Mouse (Mus musculus) liver, adult 2 months (tissue): ENCODE data around the gene Pde5a. TPM values are rescaled to one million over a fixed set of nuclear protein-coding genes. Genes with fewer than 3 reads are reported as not detected.

Experiments used
- DNase-seq: peaks from one replicate; pipeline ENCODE4 v3.0.0-alpha.2; 2011; ENCODE audit warnings: low read depth, low spot score; ENCODE audit errors: extremely low read depth
- H3K27ac ChIP-seq: fragments of 200-500 bp; replicated peaks from 2 replicates; pipeline ENCODE4 v1.5.1; 2012; ENCODE audit warnings: low read depth, mild to moderate bottlenecking, control low read depth, inconsistent platforms, low read length; ENCODE audit not compliant: insufficient read depth
- H3K27me3 ChIP-seq: fragments of 200-500 bp; 2 replicates; pipeline ENCODE4 v1.6.1; 2012; ENCODE audit warnings: mild to moderate bottlenecking, moderate library complexity, low read length, inconsistent platforms; ENCODE audit not compliant: control insufficient read depth, insufficient read depth
- H3K36me3 ChIP-seq: fragments of 200-500 bp; 2 replicates; pipeline ENCODE4 v1.6.1; 2012; ENCODE audit warnings: low read length, inconsistent platforms; ENCODE audit not compliant: control insufficient read depth, insufficient read depth
- H3K4me1 ChIP-seq: fragments of 200-500 bp; 2 replicates; pipeline ENCODE4 v1.6.1; 2011; ENCODE audit warnings: low read length; ENCODE audit not compliant: control insufficient read depth, insufficient read depth
- H3K4me3 ChIP-seq: fragments of 200-500 bp; 2 replicates; pipeline ENCODE4 v1.5.1; 2011; ENCODE audit warnings: low read depth, mild to moderate bottlenecking, control low read depth, low read length, moderate library complexity; ENCODE audit not compliant: insufficient read depth
- H3K79me2 ChIP-seq: fragments of 200-500 bp; 2 replicates; pipeline ENCODE4 v1.6.1; 2012; ENCODE audit warnings: inconsistent platforms, mild to moderate bottlenecking, low read length, moderate library complexity; ENCODE audit not compliant: control insufficient read depth, insufficient read depth
- H3K9ac ChIP-seq: fragments of 200-500 bp; 2 replicates; pipeline ENCODE4 v1.6.1; 2012; ENCODE audit warnings: low read depth, mild to moderate bottlenecking, control low read depth, inconsistent platforms, low read length
- CTCF ChIP-seq: fragments of 200-500 bp; IDR thresholded peaks from 2 replicates; pipeline ENCODE4 v1.5.1; 2011; ENCODE audit warnings: low read depth, low read length, control low read depth
- POLR2A ChIP-seq: fragments of 200-500 bp; IDR thresholded peaks from 2 replicates; pipeline ENCODE4 v1.6.1; 2011; ENCODE audit warnings: low read length, control low read depth; ENCODE audit not compliant: insufficient read depth; ENCODE audit errors: extremely low read depth
- WGBS: fragments of 180-500 bp; shearing (Covaris S2); methylation state at CpG from one replicate; pipeline ENCODE4 v1.1.7; 2018; 5-methylcytosine and 5-hydroxymethylcytosine counted together
- polyA plus RNA-seq: library from polyadenylated mRNA; depleted of rRNA; stranded (reverse); fragments of >200 nt; gene quantifications from 2 replicates; pipeline ENCODE4 v1.2.3, GENCODE M21; 2012; rRNA removed
- total RNA-seq: library from RNA; depleted of rRNA; stranded (reverse); fragments of >200 nt; gene quantifications from 2 replicates; pipeline ENCODE4 v1.2.3, GENCODE M21; 2014; rRNA removed

Gene Pde5a
- total RNA-seq (0.83 and 1.3 TPM in 2 replicates), polyA plus RNA-seq (0.14 and 0.15 TPM in 2 replicates)

GRCm38 (mm10) chr3:122728852-122729600, at the start of gene Pde5a:
TSS of gene Pde5a (plus strand) at chr3:122728947.
- DNase-seq, result peak; percentile 45
- peak within 1 kb of the TSS; percentile 69 for H3K4me3 ChIP-seq
- H3K36me3 ChIP-seq, result no peaks in the 10 kb centered on the region
- H3K9ac ChIP-seq, result peak within 1 kb of the TSS; percentile 45
- no peaks in the 10 kb centered on the region for H3K79me2 ChIP-seq
- no peaks in the 10 kb centered on the region for H3K27me3 ChIP-seq
- no peaks in the 10 kb centered on the region for H3K4me1 ChIP-seq
- peak within 1 kb of the TSS; percentile 30; the same call in 1 of the 2 replicates for H3K27ac ChIP-seq
- under 1% methylated on average over 49 of the region's 49 CpGs for WGBS
- TF ChIP-seq CTCF, result peak; percentile 87
- no peak for TF ChIP-seq POLR2A

GRCm38 (mm10) chr3:122680851-122681250, 47.9 kb upstream of the Pde5a start:
- H3K9ac ChIP-seq, result no peak overlapping the region
- H3K79me2 ChIP-seq, result no peaks in the 10 kb centered on the region
- no peak overlapping the region for H3K27ac ChIP-seq
- TF ChIP-seq CTCF (no peak), POLR2A (no peak)
- H3K4me3 ChIP-seq, result no peak overlapping the region
- no peaks in the 10 kb centered on the region for H3K36me3 ChIP-seq
- no peaks in the 10 kb centered on the region for H3K27me3 ChIP-seq
- WGBS, result 91% methylated on average over 3 of the region's 3 CpGs
- H3K4me1 ChIP-seq, result no peaks in the 10 kb centered on the region
- no peak for DNase-seq

GRCm38 (mm10) chr3:122682352-122682751, 46.4 kb upstream of the Pde5a start:
- Histone ChIP-seq H3K27me3 (no peaks in the 10 kb centered on the region), H3K27ac (no peak overlapping the region), H3K4me3 (no peak overlapping the region), H3K4me1 (no peaks in the 10 kb centered on the region), H3K36me3 (no peaks in the 10 kb centered on the region), H3K79me2 (no peaks in the 10 kb centered on the region), H3K9ac (no peak overlapping the region)
- WGBS, result 81% methylated on average over 4 of the region's 4 CpGs
- no peak for DNase-seq
- TF ChIP-seq CTCF (no peak), POLR2A (no peak)

GRCm38 (mm10) chr3:122684832-122685231, 43.9 kb upstream of the Pde5a start:
- whole genome bisulfite sequencing, result 61% methylated on average over 7 of the region's 7 CpGs
- no peak for TF ChIP-seq CTCF
- TF ChIP-seq POLR2A, result no peak
- no peaks in the 10 kb centered on the region for H3K4me1 ChIP-seq
- no peaks in the 10 kb centered on the region for H3K36me3 ChIP-seq
- H3K4me3 ChIP-seq, result no peak overlapping the region
- H3K79me2 ChIP-seq, result no peaks in the 10 kb centered on the region
- no peak overlapping the region for H3K27ac ChIP-seq
- no peaks in the 10 kb centered on the region for H3K27me3 ChIP-seq
- peak; percentile 45 for DNase-seq
- H3K9ac ChIP-seq, result no peak overlapping the region

GRCm38 (mm10) chr3:122693039-122693438, 35.7 kb upstream of the Pde5a start:
- Histone ChIP-seq H3K27me3 (no peaks in the 10 kb centered on the region), H3K4me3 (no peak overlapping the region), H3K36me3 (no peaks in the 10 kb centered on the region), H3K4me1 (no peaks in the 10 kb centered on the region), H3K79me2 (no peaks in the 10 kb centered on the region), H3K9ac (no peak overlapping the region), H3K27ac (no peak overlapping the region)
- no peak for DNase-seq
- no peak for TF ChIP-seq POLR2A
- TF ChIP-seq CTCF, result no peak
- WGBS, result 72% methylated on average over 3 of the region's 3 CpGs

GRCm38 (mm10) chr3:122695870-122696269, 32.9 kb upstream of the Pde5a start:
- 79% methylated on average over 3 of the region's 3 CpGs for WGBS
- DNase-seq, result no peak
- H3K27me3 ChIP-seq, result no peaks in the 10 kb centered on the region
- no peak overlapping the region for H3K9ac ChIP-seq
- no peaks in the 10 kb centered on the region for H3K36me3 ChIP-seq
- no peak overlapping the region for H3K4me3 ChIP-seq
- no peaks in the 10 kb centered on the region for H3K4me1 ChIP-seq
- no peak for TF ChIP-seq POLR2A
- TF ChIP-seq CTCF, result no peak
- H3K79me2 ChIP-seq, result no peaks in the 10 kb centered on the region
- no peak overlapping the region for H3K27ac ChIP-seq
